Mouse (Mus musculus) C2C12 (cell line): Measurements from ENCODE around the gene Ddah1.

Source experiments
- CEBPB ChIP-seq: IDR thresholded peaks from one replicate; pipeline ENCODE4 v1.6.1; 2011; ENCODE audit warnings: low read depth, mild to moderate bottlenecking, control low read depth, moderate library complexity
- CTCF ChIP-seq: IDR thresholded peaks from one replicate; pipeline ENCODE4 v1.5.1; 2011; ENCODE audit not compliant: control insufficient read depth, insufficient read depth, insufficient read length
- FOSL1 ChIP-seq: IDR thresholded peaks from one replicate; pipeline ENCODE4 v1.8.0; 2011; ENCODE audit warnings: mild to moderate bottlenecking, low read length; ENCODE audit not compliant: poor library complexity, insufficient read depth, severe bottlenecking
- MAX ChIP-seq: IDR thresholded peaks from one replicate; pipeline ENCODE4 v1.6.1; 2011; ENCODE audit warnings: mild to moderate bottlenecking, control low read depth
- MYOD1 ChIP-seq: IDR thresholded peaks from one replicate; pipeline ENCODE4 v1.6.1; 2011; ENCODE audit warnings: low read depth; ENCODE audit not compliant: control insufficient read depth, insufficient read length
- MYOG ChIP-seq: IDR thresholded peaks from one replicate; pipeline ENCODE4 v1.6.1; 2011; ENCODE audit not compliant: control insufficient read depth, insufficient read length; ENCODE audit errors: extremely low read depth
- USF1 ChIP-seq: IDR thresholded peaks from one replicate; pipeline ENCODE4 v1.6.1; 2011; ENCODE audit warnings: low read depth, mild to moderate bottlenecking, control low read depth, moderate library complexity

GRCm38 (mm10) chr3:145774336-145774735 lies 15.9 kb downstream of the Ddah1 start:
- TF ChIP-seq MAX (no peak), CTCF (no peak), MYOD1 (no peak), USF1 (no peak), CEBPB (no peak), FOSL1 (no peak), MYOG (no peak)
